Mouse (Mus musculus) embryo, embryonic 10.5 days (tissue): Measurements from ENCODE around the gene Zfp966.
"Not testable (repeated sequence)": the region's sequence is repeated elsewhere in the genome, so short reads cannot be mapped to it uniquely, and the experiment has no call there.

Source experiments
- DNase-seq: peaks from one replicate; pipeline ENCODE4 v3.0.0-alpha.2; 2015; ENCODE audit warnings: low spot score

Gene Zfp966

GRCm38 (mm10) chr2:175931000-175931399, at the start of gene Zfp966:
Gene Zfp966 (minus strand): TSS chr2:175931100.
- not testable (repeated sequence) for DNase-seq

GRCm38 (mm10) chr2:175965031-175965430, 34.1 kb upstream of the Zfp966 start, which contains the start of gene Gm2026:
Gene Gm2026 (plus strand): TSS chr2:175965331.
- not testable (repeated sequence) for DNase-seq

GRCm38 (mm10) chr2:175869024-175869423, 61.9 kb downstream of the Zfp966 start, which contains the start of gene Gm6710:
Gene Gm6710 (plus strand): TSS chr2:175869219.
- not testable (repeated sequence) for DNase-seq
